16 mouse cellular contexts compared by ENCODE assay signal in genomic region chr6:88677738-88678137, GRCm38 (mm10). TPM values are rescaled to one million over a fixed set of nuclear protein-coding genes. Genes with fewer than 3 reads are reported as not detected.
"Had no signal": no experiment of that assay in that cellular context is flagged by ENCODE, and none has a peak within 500 bp of the region (broad histone marks: within the 10 kb centered on the region; RNA-seq: fewer than 3 reads in every experiment).

No protein-coding gene starts in this region.

- DNase-seq: liver; lung, adult 18-20 months; lung, postnatal 10 days; lung, postnatal 36 days; midbrain, embryonic 14.5 days; thymus, postnatal 25 days had no signal

- H3K9ac ChIP-seq: limb, embryonic 13.5 days; liver, embryonic 12.5 days; liver, embryonic 15.5 days; lung, embryonic 15.5 days had no signal

- ATAC-seq: intestine, embryonic 16.5 days; liver, embryonic 12.5 days had no signal

- H3K4me3 ChIP-seq: layer of hippocampus, adult 2 months; limb, embryonic 10.5 days; limb, embryonic 13.5 days; liver, embryonic 12.5 days; liver, embryonic 15.5 days; lung, embryonic 15.5 days; megakaryocyte, embryonic 14.5 days had no signal

- H3K9me3 ChIP-seq: limb, embryonic 10.5 days; limb, embryonic 13.5 days; liver, embryonic 12.5 days; liver, embryonic 15.5 days; lung, embryonic 15.5 days had no signal

- H3K27me3 ChIP-seq: limb, embryonic 13.5 days; lung, embryonic 15.5 days had no signal

- H3K4me1 ChIP-seq: limb, embryonic 13.5 days; megakaryocyte, embryonic 14.5 days had no signal

- H3K27ac ChIP-seq: layer of hippocampus, adult 2 months; limb, embryonic 10.5 days; limb, embryonic 13.5 days; liver, embryonic 12.5 days; liver, embryonic 15.5 days; lung, embryonic 15.5 days had no signal

- H3K36me3 ChIP-seq: limb, embryonic 10.5 days; limb, embryonic 13.5 days; liver, embryonic 12.5 days; liver, embryonic 15.5 days; lung, embryonic 15.5 days had no signal

- H3K4me2 ChIP-seq: limb, embryonic 13.5 days; liver, embryonic 12.5 days; liver, embryonic 15.5 days; lung, embryonic 15.5 days; midbrain, embryonic 11.5 days had no signal

RNA-seq across cellular contexts. Expression of gene Kbtbd12, which starts 40.0 kb away (rescaled TPM):
- polyA plus RNA-seq: midbrain, embryonic 11.5 days; neural tube, embryonic 11.5 days had no signal
